Mouse (Mus musculus) monocyte, adult 5-6 weeks (primary cell): Measurements from ENCODE around the gene Slit1. TPM values are rescaled to one million over a fixed set of nuclear protein-coding genes. Genes with fewer than 3 reads are reported as not detected.

ENCODE experiments used
- ATAC-seq: fragments of 153-309, 156-312 bp; replicated peaks from 2 replicates; pipeline ENCODE4 v1.8.0; 2017; ENCODE audit warnings: mild to moderate bottlenecking; ENCODE audit not compliant: low TSS enrichment, insufficient number of reproducible peaks, severe bottlenecking, poor library complexity, low FRiP score
- total RNA-seq: library from RNA; stranded (forward); fragments of 200-1000, 200-491, 200-594 nt; gene quantifications from 3 replicates; pipeline ENCODE4 v1.2.3, GENCODE M21; 2017

The Slit1 gene
- total RNA-seq, 1 experiment from 2014 or later, result not detected

DNA sequence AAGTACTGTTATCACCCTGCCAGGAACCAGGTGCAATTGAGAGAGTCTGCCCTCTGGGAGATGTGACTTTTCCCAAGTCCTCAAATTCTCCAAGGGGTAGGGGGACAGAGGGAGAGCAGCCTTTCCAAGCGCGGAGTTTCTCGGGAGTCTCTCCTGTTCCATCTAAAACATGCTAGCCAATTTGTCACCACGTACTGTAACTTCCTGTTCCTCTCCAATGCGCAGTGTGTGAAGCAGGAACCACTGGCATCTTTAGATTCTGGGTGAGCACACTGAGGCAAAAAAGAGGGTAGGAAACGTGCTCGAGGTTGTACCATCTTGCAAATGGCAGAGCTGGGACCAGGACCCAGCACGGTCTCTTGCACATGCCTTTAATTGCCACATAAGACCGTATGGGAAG lies 47.0 kb downstream of the Slit1 start:
- no peak for ATAC-seq

GRCm38 (mm10) chr19:41695046-41695445 lies 48.4 kb downstream of the Slit1 start:
- no peak for ATAC-seq

DNA sequence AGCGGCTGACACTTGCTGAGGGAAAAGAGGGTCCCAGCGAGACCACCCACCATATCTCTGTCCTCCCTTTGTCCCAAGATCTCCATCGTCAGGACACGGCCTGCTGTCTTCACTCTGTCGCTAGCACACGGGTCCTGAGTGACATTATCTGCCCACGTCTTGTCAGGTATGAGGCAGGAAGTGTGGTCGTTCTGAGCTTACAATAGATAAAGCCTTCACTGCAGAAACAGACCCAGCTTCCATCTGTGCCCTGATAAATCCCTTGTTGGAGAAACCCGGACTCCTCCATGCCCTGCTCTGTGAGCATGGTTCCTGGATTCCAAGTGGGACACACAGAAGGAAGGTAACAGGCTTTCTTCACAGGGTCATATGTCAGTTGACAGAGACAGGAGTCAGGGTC lies 48.9 kb downstream of the Slit1 start:
- no peak for ATAC-seq

DNA sequence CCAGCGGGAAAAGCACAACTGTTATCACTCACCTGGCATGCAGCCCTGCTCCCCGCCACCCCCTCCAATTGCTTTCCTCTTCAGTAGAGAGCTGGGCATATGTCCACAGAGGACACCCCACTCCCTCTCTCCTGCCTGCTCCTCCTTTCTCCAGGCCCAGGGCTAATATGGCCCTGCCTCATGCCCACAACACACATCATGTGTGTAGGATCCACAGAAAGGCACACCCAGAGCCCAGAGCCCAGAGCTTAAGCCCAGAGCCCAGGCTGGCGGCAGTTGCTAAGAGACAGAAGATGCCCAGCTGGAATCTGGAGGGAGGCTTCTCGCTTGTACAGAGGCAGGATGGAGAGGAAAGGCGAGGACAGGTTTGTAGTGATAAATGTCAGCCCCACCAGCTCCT lies 49.7 kb downstream of the Slit1 start:
- no peak for ATAC-seq

DNA sequence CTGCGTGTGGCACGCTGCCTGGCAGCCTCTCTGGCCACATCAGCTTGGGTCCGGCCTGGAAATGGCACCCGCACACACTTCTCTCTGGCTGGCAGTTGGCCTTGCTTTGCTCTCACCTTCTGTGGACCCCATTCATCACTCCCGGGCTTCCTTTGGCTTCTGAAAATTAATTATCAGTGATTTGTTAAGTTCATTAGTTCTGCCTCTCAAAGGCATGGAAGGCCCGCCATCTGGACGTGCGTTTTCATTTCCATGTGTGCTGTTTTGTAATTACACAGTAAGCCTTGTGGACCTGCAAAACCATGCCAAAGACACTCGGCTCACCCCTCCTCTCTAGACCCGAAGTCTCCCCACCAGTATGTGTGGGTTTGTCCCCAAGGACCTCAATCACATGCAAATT lies 53.4 kb downstream of the Slit1 start:
- ATAC-seq, result no peak

- no peak for ATAC-seq
Measured at GRCm38 (mm10) chr19:41688251-41688650, 55.2 kb downstream of the Slit1 start.

DNA sequence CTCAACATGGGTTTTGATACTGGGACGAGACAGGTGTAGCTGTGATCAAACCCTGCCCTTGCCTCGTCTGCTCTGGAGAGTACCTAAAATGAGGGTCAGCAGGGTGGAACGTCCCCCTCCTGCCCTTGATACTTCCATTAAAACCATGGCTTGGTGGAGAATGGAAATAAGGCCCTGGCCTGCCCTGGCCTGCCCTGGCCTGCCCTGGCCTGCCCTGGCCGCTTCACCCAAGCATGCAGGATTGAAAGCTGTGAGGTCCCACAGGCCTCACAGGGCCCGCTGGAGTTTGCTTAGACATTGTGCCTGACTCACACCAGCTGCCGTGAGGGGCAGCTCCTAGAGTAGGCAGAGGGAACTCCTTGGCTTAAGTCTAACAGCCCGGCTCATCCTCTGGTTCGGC lies 55.6 kb downstream of the Slit1 start:
- no peak for ATAC-seq

GRCm38 (mm10) chr19:41686194-41686593 lies 57.3 kb downstream of the Slit1 start:
- no peak for ATAC-seq

DNA sequence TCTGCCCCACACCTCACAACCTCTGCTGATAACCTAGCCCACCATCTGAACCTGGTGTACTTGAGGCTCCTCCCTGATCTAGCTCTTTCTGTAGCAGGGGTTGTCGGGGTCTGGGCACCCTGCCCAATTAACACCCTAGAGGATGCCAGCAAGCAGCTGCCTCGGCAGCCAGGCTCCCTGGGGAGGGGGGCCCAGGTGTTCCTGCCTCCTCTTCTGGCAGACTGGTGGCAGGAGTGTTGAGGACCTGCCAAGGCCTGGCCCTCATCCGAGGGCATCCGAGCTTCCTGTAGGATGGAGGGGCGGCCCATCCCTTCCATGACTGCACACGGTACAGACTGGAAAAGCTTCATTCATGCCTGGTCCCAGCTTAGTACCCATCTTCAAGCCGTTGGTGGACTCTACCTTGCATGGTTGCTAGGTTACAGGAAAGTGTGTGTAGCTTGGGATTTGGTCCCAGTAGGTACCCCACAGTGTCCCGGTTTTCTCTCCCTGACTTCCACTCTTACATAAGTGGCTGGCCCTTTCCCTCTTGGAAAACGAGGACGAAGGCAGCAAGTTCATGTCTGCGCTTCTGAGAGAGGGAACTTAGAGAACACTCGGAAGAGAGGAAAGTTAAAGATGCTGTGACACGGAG lies 57.9 kb downstream of the Slit1 start:
- no peak for ATAC-seq

GRCm38 (mm10) chr19:41684874-41685273 lies 58.6 kb downstream of the Slit1 start:
- ATAC-seq, result no peak

GRCm38 (mm10) chr19:41683951-41684350 lies 59.5 kb downstream of the Slit1 start:
- no peak for ATAC-seq

DNA sequence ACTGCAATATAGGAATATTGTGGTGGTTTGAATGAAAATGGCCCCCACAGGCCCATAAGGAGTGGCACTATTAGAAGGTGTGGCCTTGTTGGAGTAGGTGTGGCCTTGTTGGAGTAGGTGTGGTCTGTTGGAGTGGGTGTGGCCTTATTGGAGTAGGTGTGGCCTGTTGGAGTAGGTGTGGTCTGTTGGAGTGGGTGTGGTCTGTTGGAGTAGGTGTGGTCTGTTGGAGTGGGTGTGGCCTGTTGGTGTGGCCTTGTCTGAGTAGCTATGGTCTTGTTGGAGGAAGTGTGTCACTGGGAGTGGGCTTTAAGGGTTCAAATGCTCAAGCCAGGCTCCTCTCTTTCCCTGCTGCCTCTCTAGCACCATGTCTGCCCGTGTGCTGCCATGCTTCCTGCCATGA lies 63.2 kb downstream of the Slit1 start:
- no peak for ATAC-seq

- ATAC-seq, result no peak
Measured at GRCm38 (mm10) chr19:41679028-41679427, 64.4 kb downstream of the Slit1 start.

- ATAC-seq, result no peak
Measured at GRCm38 (mm10) chr19:41677575-41677974, 65.9 kb downstream of the Slit1 start.

- no peak for ATAC-seq
Measured at GRCm38 (mm10) chr19:41675583-41675982, 67.9 kb downstream of the Slit1 start.

DNA sequence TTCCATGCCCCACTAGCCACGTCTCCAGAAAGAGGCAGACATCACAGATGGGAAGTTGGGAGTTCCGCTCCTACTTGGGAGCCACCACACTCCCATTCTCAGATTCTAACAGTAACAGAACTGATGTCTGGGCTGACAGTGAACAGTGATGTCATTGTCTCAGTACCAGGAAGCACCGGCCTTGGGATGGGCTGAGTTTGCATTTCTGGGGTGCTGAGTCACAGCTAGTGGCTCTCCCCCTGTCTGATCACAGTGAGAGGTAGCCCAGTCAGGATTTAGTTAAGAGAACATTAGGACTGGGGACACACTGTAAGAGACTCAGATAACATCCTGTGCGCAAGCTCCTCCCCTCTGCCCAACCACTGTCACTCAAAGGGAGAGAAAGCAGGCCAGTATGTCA lies 69.1 kb downstream of the Slit1 start:
- no peak for ATAC-seq

DNA sequence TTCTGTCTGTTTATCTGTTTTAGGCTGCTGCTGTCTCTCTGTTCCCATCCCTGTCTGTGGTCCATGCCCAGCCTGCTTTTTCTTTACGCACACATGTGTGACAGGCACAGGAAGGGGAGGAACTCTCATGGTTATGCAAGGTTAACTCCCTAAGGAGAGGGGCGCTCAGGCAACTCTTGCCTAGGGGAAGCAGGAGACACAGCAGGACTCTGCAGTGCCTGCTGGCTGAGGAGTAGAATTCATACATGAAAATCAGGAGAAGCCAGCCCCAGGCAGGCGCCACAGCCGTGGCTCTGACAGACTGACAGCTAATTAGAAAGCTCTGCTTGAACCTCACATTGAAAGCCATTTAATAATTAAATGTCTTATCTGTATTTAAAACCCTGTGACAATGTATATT lies 70.6 kb downstream of the Slit1 start:
- no peak for ATAC-seq

DNA sequence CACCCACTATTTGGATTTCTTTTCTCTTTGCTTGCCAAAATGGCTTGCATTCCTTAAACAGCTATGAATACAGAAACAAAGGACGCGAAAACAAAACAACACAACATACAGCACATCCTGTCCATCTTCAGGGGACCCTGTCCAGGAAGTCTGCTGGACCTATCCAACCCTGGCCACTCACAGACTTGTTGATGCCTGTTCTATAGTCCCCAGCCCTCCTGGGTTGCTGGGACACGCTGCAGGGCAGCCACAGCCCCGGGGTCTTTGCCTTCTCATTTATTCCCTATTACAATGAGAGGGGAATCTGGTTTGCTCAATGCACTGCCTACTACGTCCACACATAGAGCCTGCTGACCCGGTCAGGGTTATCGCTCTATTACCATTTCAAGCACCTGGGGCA lies 72.5 kb downstream of the Slit1 start:
- ATAC-seq, result no peak

DNA sequence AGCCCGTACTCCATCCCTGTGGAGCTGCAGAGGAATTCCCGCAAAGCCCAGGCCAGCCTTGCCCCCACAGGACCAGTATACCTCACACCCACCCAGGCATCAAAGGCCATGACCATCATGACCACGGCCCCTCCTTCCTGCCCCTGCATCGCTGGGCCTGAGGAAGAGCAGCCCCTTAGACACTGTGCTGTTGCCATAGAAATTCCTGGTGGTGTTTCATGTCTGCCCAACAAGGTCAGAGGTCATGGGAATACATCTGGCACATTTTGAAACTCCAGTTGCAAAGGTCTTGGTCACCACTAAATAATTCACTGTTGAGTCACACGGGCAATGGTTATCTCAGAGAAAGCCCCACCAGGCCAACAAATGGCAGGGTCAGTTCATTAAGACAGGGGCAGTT lies 73.0 kb downstream of the Slit1 start:
- no peak for ATAC-seq

DNA sequence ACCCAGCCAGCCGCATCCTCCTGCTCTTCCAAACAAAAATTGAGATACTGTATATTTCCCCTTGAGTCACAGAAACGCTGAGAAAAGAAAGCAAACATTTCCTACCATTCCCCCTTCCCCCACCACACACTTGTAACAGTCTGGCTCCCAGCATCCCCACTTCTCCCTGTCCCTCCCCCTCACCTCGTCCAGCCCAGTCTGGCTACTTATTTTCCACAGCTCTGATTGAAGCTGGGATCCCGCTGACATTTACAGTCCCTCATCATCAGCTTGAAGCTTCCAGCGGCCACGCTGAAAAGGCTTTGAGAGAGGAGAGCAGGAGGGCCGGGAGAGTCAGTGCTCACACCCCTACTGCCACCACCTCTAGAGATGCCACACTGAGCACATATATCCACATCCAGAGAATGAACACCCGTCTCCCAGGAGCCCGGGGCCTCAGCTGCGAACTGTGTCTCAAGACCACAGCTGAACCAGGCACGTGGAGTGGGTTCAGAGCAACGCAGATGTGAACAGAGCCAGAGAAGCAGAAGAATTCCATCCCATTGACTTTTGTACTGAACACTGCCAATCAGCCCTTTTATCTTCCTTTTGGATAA lies 73.6 kb downstream of the Slit1 start:
- no peak for ATAC-seq

DNA sequence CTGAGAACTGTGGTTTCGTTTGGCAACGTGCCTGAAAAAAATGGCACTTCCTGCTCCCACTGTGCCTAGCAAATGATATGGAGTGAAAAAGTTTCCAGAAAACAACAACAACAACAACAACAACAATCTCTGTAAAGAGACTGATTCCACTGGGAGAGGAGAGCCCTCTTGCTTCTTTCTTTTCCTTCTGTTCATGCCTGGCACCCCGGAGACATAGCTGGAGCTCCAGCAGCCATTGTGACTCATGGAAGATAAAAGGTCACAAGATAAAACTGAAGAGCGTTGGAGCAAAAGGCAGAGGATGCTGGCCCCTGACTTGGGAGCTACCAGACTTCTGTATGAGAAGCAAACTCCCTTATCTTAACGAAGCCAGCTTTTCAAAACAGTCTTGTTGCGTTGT lies 75.9 kb downstream of the Slit1 start:
- no peak for ATAC-seq
